In genomic region chr5:130078834-130079156, GRCm38 (mm10) we compare ENCODE assay signal across 8 mouse cellular contexts. TPM values are rescaled to one million over a fixed set of nuclear protein-coding genes. Genes with fewer than 3 reads are reported as not detected.
DNase-seq lines count a peak whose midpoint lies in the region; ATAC-seq and TF ChIP-seq lines count a peak whose summit lies in the region.

No protein-coding gene starts in this region.

- peak overlapping the region; percentile 96 for H3K4me2 ChIP-seq in heart, embryonic 15.5 days

- intact Hi-C loops in heart, postnatal 36 days (cut with DNase I): loop anchor here (2.0 to 5.0 kb wide), 5 partner anchors 16 to 60 kb away; partner anchors contain the start of genes Asl and Crcp

- TF ChIP-seq CTCF in bone marrow, adult 2 months (IDR thresholded peaks at IDR 0.05; ENCODE audit: control insufficient read depth, insufficient read depth, low read length): no peak

- H3K36me3 ChIP-seq in heart, embryonic 15.5 days: no peaks in the 10 kb centered on the region
- peaks cover 34% of the 10 kb centered on the region for H3K36me3 ChIP-seq in hindbrain, embryonic 10.5 days
- H3K36me3 ChIP-seq in midbrain, embryonic 10.5 days: peaks cover 29% of the 10 kb centered on the region

- no peak for TF ChIP-seq POLR2A in bone marrow, adult 2 months (IDR thresholded peaks at IDR 0.05; ENCODE audit: borderline replicate concordance, control insufficient read depth, low read depth, low read length)

- H3K4me1 ChIP-seq in heart, embryonic 15.5 days (replicated peaks): peaks cover 11% of the 10 kb centered on the region
- peaks cover 2% of the 10 kb centered on the region; the same call in 1 of the 2 replicates for H3K4me1 ChIP-seq in bone marrow, adult 2 months (ENCODE audit: control insufficient read depth, insufficient read depth, low read length)
- H3K4me1 ChIP-seq in hindbrain, embryonic 10.5 days (replicated peaks): peaks cover 15% of the 10 kb centered on the region; the same call in 1 of the 2 replicates
- H3K4me1 ChIP-seq in midbrain, embryonic 10.5 days: peaks cover 15% of the 10 kb centered on the region

- peaks cover 8% of the 10 kb centered on the region for H3K27me3 ChIP-seq in heart, embryonic 15.5 days
- peaks cover 18% of the 10 kb centered on the region for H3K27me3 ChIP-seq in hindbrain, embryonic 10.5 days (ENCODE audit: insufficient read depth, poor library complexity, severe bottlenecking)
- H3K27me3 ChIP-seq in midbrain, embryonic 10.5 days (ENCODE audit: low read depth, poor library complexity, severe bottlenecking): peaks cover 12% of the 10 kb centered on the region

- H3K27ac ChIP-seq in heart, embryonic 15.5 days: no peak overlapping the region; the same call in 1 of the 2 replicates
- H3K27ac ChIP-seq in bone marrow, adult 2 months (ENCODE audit: control insufficient read depth, insufficient read depth, low read depth, low read length, poor library complexity): no peak overlapping the region
- peak overlapping the region; percentile 95 for H3K27ac ChIP-seq in hindbrain, embryonic 10.5 days
- H3K27ac ChIP-seq in midbrain, embryonic 10.5 days (replicated peaks): peak overlapping the region; percentile 96

- WGBS in heart, embryonic 15.5 days: 44% methylated on average over 6 of the region's 6 CpGs
- WGBS in bone marrow, adult 2 months: 58% methylated on average over 6 of the region's 6 CpGs
- 46% methylated on average over 6 of the region's 6 CpGs for WGBS in hindbrain, embryonic 10.5 days
- 42% methylated on average over 6 of the region's 6 CpGs for WGBS in midbrain, embryonic 10.5 days

- H3K9ac ChIP-seq in heart, embryonic 15.5 days: peak overlapping the region; percentile 72

- no peak for ATAC-seq in heart, embryonic 15.5 days (replicated peaks; ENCODE audit: insufficient number of reproducible peaks, insufficient read depth, low FRiP score, low read depth)

- no peak for DNase-seq in heart, postnatal 36 days
- DNase-seq in hindbrain, embryonic 10.5 days (ENCODE audit: low spot score): no peak
- no peak for DNase-seq in midbrain, embryonic 10.5 days (ENCODE audit: low spot score)
- no peak for DNase-seq in adipocyte (ENCODE audit: low spot score)
- DNase-seq in cerebellum, adult 9-10 months: no peak
- DNase-seq in left cerebral cortex, adult 8-10 months (ENCODE audit: low spot score in 2 of 2): no peak

- H3K9me3 ChIP-seq in heart, embryonic 15.5 days (replicated peaks): no peaks in the 10 kb centered on the region
- H3K9me3 ChIP-seq in hindbrain, embryonic 10.5 days: no peaks in the 10 kb centered on the region; the same call in 1 of the 2 replicates
- peaks cover 7% of the 10 kb centered on the region; the same call in 1 of the 2 replicates for H3K9me3 ChIP-seq in midbrain, embryonic 10.5 days (replicated peaks)

- peak overlapping the region; percentile 73 for H3K4me3 ChIP-seq in heart, embryonic 15.5 days
- H3K4me3 ChIP-seq in bone marrow, adult 2 months (replicated peaks; ENCODE audit: control insufficient read depth, low read depth, low read length): peak overlapping the region; percentile 14
- H3K4me3 ChIP-seq in hindbrain, embryonic 10.5 days: peak overlapping the region; percentile 76
- peak overlapping the region; percentile 85 for H3K4me3 ChIP-seq in midbrain, embryonic 10.5 days

RNA-seq across cellular contexts. Expression of gene Tpst1, which starts 5.7 kb away (rescaled TPM):
- 27.2 and 33.2 TPM in 2 replicates for polyA plus RNA-seq in heart, embryonic 15.5 days (2015; fragmentation: Nextera tagmentation; extraction: Ambion mirVana)
- 10 to 100 TPM; 12.0 to 12.8 TPM for total RNA-seq in heart, postnatal 36 days (2021)
- 3.1 and 5.2 TPM in 2 replicates for polyA plus RNA-seq in bone marrow, adult 2 months (2011; ENCODE audit: insufficient read depth, insufficient read length, low replicate concordance, missing spikeins)
- 50.0 and 50.3 TPM in 2 replicates for polyA plus RNA-seq in hindbrain, embryonic 10.5 days (2016; fragmentation: Nextera tagmentation; extraction: Ambion mirVana)
- polyA plus RNA-seq in midbrain, embryonic 10.5 days (2016; fragmentation: Nextera tagmentation; extraction: Ambion mirVana): 57.5 and 60.4 TPM in 2 replicates
- total RNA-seq in left cerebral cortex, adult 8-10 months (2022): 10 to 100 TPM; 34.4 to 39.4 (median 36.7) TPM

RNA-seq across cellular contexts. Expression of gene Crcp, which starts 49.7 kb away (rescaled TPM):
- 20.6 and 26.8 TPM in 2 replicates for polyA plus RNA-seq in heart, embryonic 15.5 days (2015; fragmentation: Nextera tagmentation; extraction: Ambion mirVana)
- 10 to 100 TPM; 14.2 to 14.4 TPM for total RNA-seq in heart, postnatal 36 days (2021)
- 10.5 and 18.0 TPM in 2 replicates for polyA plus RNA-seq in bone marrow, adult 2 months (2011; ENCODE audit: insufficient read depth, insufficient read length, low replicate concordance, missing spikeins)
- 57.6 and 61.3 TPM in 2 replicates for polyA plus RNA-seq in hindbrain, embryonic 10.5 days (2016; fragmentation: Nextera tagmentation; extraction: Ambion mirVana)
- polyA plus RNA-seq in midbrain, embryonic 10.5 days (2016; fragmentation: Nextera tagmentation; extraction: Ambion mirVana): 63.8 and 65.9 TPM in 2 replicates
- total RNA-seq in left cerebral cortex, adult 8-10 months (2022): 10 to 100 TPM; 26.7 to 32.6 (median 30.1) TPM

RNA-seq across cellular contexts. Expression of gene Asl, which starts 49.7 kb away (rescaled TPM):
- polyA plus RNA-seq in heart, embryonic 15.5 days (2015; fragmentation: Nextera tagmentation; extraction: Ambion mirVana): 16.0 and 22.2 TPM in 2 replicates
- total RNA-seq in heart, postnatal 36 days (2021): 1 to 10 TPM; 8.4 to 9.1 TPM
- polyA plus RNA-seq in bone marrow, adult 2 months (2011; ENCODE audit: insufficient read depth, insufficient read length, low replicate concordance, missing spikeins): 14.9 and 37.1 TPM in 2 replicates
- 37.9 and 40.8 TPM in 2 replicates for polyA plus RNA-seq in hindbrain, embryonic 10.5 days (2016; fragmentation: Nextera tagmentation; extraction: Ambion mirVana)
- polyA plus RNA-seq in midbrain, embryonic 10.5 days (2016; fragmentation: Nextera tagmentation; extraction: Ambion mirVana): 33.3 and 36.0 TPM in 2 replicates
- total RNA-seq in left cerebral cortex, adult 8-10 months (2022): 10 to 100 TPM; 22.9 to 28.0 (median 25.9) TPM

Comparison
In these comparisons a context has a peak if more than half of its experiments do, and no peak if none do; other contexts are left out.
1. H3K27ac ChIP-seq: peak in hindbrain, embryonic 10.5 days (single experiment) and midbrain, embryonic 10.5 days (single experiment); none in heart, embryonic 15.5 days (single experiment) and bone marrow, adult 2 months (single experiment).
2. H3K4me3 ChIP-seq: peak in every context shown above with its lines; median percentile 85 in midbrain, embryonic 10.5 days; 76 in hindbrain, embryonic 10.5 days; 73 in heart, embryonic 15.5 days; 14 in bone marrow, adult 2 months.